Mouse (Mus musculus): ENCODE measurements at regions not wholly inside any gene's neighbourhood (a gene's known extent, or its start where the extent isn't known, plus 50 kb on each side); places are given as distances from the start of the nearest gene placed in this dataset.
"Not testable (repeated sequence)": the region's sequence is repeated elsewhere in the genome, so short reads cannot be mapped to it uniquely, and the experiment has no call there.

DNA sequence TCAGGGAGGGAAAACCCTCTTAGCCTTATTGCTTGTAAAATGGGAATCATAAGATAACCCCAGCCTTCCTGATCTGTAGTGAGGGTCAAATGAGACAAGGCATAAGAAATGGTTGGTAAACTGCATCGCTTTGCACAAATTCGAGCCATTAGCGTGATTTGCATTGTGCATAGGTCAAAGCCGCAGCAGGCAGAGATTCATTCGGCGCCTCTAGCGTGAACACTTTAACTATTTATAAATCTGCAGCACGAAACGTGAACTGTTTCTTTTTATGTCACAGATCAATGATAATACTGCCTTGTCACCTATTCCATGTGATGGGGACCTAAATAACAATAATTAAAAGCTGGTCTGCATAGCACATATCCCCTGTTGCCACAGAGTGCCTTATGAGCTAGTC lies 354.9 kb downstream of the Lrig3 start:
- no peak for ATAC-seq
- no peak overlapping the region for H3K4me2 ChIP-seq (ENCODE audit: low read depth, low read length)

DNA sequence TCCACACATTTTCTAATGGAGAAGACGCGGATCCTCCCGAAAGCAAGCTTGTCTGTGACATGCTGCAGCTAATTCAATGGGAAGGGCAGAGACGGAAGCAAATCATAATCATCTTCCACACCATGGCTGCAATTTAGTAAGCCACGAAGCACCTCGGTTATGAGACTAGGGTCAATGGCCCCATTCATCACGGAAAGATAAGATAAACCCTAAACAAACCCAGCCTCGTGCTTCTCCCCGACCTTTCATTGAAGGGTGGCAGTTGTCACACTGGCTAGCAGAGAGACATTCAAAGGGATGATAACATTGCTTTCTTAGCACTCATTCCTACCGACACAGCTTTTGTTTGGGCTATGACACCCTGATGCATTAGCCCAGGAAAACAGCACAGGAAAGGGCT lies 353.8 kb downstream of the Lrig3 start:
- no peak overlapping the region for H3K4me3 ChIP-seq (ENCODE audit: low read length)
- 37% methylated on average over 10 of the region's 10 CpGs for WGBS
- H3K4me1 ChIP-seq (ENCODE audit: control insufficient read depth, insufficient read depth, low read length), result no peaks in the 10 kb centered on the region
- H3K4me2 ChIP-seq (ENCODE audit: low read depth, low read length), result peak overlapping the region; percentile 15; the same call in 1 of the 2 replicates
- 0 out of 2 replicates have a peak, but pooled peaks cover 2% of the 10 kb centered on the region for H3K27me3 ChIP-seq (replicated peaks; ENCODE audit: control insufficient read depth, insufficient read depth, low read length)
- no peaks in the 10 kb centered on the region for H3K36me3 ChIP-seq (ENCODE audit: control insufficient read depth, insufficient read depth, low read length)
- no peak overlapping the region for H3K27ac ChIP-seq (ENCODE audit: low read length)
- no peak overlapping the region for H3K9ac ChIP-seq (ENCODE audit: low read depth, low read length)
- ATAC-seq, result peak; percentile 72
- no peaks in the 10 kb centered on the region for H3K9me3 ChIP-seq (ENCODE audit: control insufficient read depth, low read length)

More for the DNA sequence above, 354.9 kb downstream of the Lrig3 start:
- Histone ChIP-seq H3K4me1 (ENCODE audit: control insufficient read depth, insufficient read depth, low read length) (no peaks in the 10 kb centered on the region), H3K9me3 (ENCODE audit: control insufficient read depth, low read length) (no peaks in the 10 kb centered on the region), H3K36me3 (ENCODE audit: control insufficient read depth, insufficient read depth, low read length) (no peaks in the 10 kb centered on the region), H3K27me3 (replicated peaks; ENCODE audit: control insufficient read depth, insufficient read depth, low read length) (0 out of 2 replicates have a peak, but pooled peaks cover 2% of the 10 kb centered on the region), H3K27ac (ENCODE audit: low read length) (no peak overlapping the region), H3K4me3 (ENCODE audit: low read length) (no peak overlapping the region), H3K9ac (ENCODE audit: low read depth, low read length) (no peak overlapping the region)
- 78% methylated on average over 9 of the region's 9 CpGs for WGBS

DNA sequence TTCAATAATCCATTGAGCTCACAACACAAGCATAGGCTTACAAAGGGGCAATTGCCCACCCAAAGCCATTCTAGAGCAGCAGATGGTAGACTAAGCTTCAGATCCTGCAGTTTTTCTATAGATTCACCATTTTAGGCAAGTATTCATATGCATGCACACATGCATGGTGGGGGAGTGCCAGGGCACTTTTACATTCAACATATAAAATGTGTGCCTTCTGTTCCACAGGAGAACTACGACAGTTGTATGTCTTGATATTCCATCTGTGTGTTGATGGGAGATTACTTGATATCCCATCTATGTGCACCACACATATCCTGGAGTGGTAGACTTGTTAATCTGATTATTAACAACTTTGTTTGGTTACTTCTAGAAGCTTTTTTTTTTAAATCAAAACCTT lies 334.0 kb downstream of the Lrig3 start:
- 86% methylated on average over 1 of the region's 1 CpGs for WGBS

DNA sequence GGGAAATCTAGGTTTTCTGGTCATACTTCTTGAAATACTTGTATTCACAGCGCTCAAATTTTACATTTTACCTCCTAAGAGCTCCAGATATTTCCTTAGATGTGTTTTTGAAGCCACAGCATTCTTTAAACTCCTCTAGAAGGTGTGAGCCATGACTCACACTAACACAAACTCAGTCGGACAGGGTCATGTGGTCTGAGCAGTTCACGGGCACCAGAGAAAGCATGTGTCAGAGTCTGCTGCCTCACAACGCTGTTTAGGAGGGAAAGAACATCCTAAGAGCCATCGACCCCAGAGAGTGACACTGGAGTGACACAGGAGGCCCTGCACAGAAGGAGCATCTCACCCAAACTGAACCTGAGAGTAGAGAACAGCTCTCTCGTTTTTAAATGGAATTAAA lies 332.2 kb downstream of the Lrig3 start:
- Histone ChIP-seq H3K9me3 (ENCODE audit: control insufficient read depth, low read length) (no peaks in the 10 kb centered on the region), H3K36me3 (ENCODE audit: control insufficient read depth, insufficient read depth, low read length) (no peaks in the 10 kb centered on the region), H3K9ac (ENCODE audit: low read depth, low read length) (no peak overlapping the region), H3K4me1 (ENCODE audit: control insufficient read depth, insufficient read depth, low read length) (no peaks in the 10 kb centered on the region), H3K4me2 (ENCODE audit: low read depth, low read length) (no peak overlapping the region), H3K27me3 (replicated peaks; ENCODE audit: control insufficient read depth, insufficient read depth, low read length) (no peaks in the 10 kb centered on the region), H3K4me3 (ENCODE audit: low read length) (no peak overlapping the region), H3K27ac (ENCODE audit: low read length) (no peak overlapping the region)
- no peak for ATAC-seq
- WGBS, result 67% methylated on average over 6 of the region's 6 CpGs

More for the DNA sequence above, 334.0 kb downstream of the Lrig3 start:
- no peaks in the 10 kb centered on the region for H3K27me3 ChIP-seq (replicated peaks; ENCODE audit: control insufficient read depth, insufficient read depth, low read length)
- no peaks in the 10 kb centered on the region for H3K9me3 ChIP-seq (ENCODE audit: control insufficient read depth, low read length)
- H3K9ac ChIP-seq (ENCODE audit: low read depth, low read length), result no peak overlapping the region
- no peak overlapping the region for H3K4me3 ChIP-seq (ENCODE audit: low read length)
- H3K4me1 ChIP-seq (ENCODE audit: control insufficient read depth, insufficient read depth, low read length), result no peaks in the 10 kb centered on the region
- no peaks in the 10 kb centered on the region for H3K36me3 ChIP-seq (ENCODE audit: control insufficient read depth, insufficient read depth, low read length)
- no peak overlapping the region for H3K4me2 ChIP-seq (ENCODE audit: low read depth, low read length)
- no peak for ATAC-seq
- H3K27ac ChIP-seq (ENCODE audit: low read length), result no peak overlapping the region

DNA sequence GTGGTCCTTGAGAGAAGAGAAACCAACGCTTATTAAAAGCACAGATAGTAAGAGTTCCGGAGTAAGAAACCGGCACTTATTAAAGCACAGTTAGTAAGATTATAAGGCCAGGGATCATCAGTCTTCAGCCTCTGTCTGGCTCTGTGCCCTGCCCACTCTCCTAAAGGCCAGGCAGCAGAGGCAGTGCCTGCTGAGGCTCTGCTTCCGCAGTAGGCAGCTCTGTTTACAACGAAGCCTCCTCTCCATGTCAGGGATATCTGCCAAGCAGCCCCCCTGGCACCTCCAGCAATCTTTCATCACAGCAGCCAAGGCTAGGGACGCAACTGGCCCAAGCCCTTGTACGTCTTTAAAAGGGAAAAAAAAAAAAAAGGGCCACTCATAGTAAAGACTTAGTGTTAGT lies 329.9 kb downstream of the Lrig3 start:
- no peaks in the 10 kb centered on the region for H3K9me3 ChIP-seq (ENCODE audit: control insufficient read depth, low read length)
- no peaks in the 10 kb centered on the region for H3K4me1 ChIP-seq (ENCODE audit: control insufficient read depth, insufficient read depth, low read length)
- H3K9ac ChIP-seq (ENCODE audit: low read depth, low read length), result no peak overlapping the region
- ATAC-seq, result no peak
- H3K4me3 ChIP-seq (ENCODE audit: low read length), result no peak overlapping the region
- H3K27me3 ChIP-seq (replicated peaks; ENCODE audit: control insufficient read depth, insufficient read depth, low read length), result no peaks in the 10 kb centered on the region
- 54% methylated on average over 7 of the region's 7 CpGs for WGBS
- no peak overlapping the region for H3K27ac ChIP-seq (ENCODE audit: low read length)
- H3K36me3 ChIP-seq (ENCODE audit: control insufficient read depth, insufficient read depth, low read length), result no peaks in the 10 kb centered on the region
- no peak overlapping the region for H3K4me2 ChIP-seq (ENCODE audit: low read depth, low read length)

DNA sequence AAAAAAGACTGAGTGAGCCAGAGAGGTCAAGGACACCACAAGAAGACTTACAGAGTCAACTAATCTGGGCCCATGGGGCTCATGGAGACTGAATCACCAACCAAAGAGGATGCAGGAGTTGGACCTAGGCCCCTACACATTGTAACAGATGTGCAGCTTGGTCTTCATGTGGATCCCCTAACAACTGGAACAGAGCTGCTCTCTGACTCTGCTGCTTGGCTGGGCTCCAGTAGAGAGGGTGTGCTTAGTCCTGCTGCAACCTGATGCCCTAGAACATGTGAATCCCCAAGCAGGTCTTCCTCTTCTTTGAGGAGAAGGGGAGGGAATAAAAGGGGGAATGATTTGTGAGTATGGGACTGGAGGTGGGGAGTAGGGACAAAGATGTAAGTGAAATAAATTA lies 325.8 kb downstream of the Lrig3 start:
- Histone ChIP-seq H3K27me3 (replicated peaks; ENCODE audit: control insufficient read depth, insufficient read depth, low read length) (no peaks in the 10 kb centered on the region), H3K27ac (ENCODE audit: low read length) (no peak overlapping the region), H3K9me3 (ENCODE audit: control insufficient read depth, low read length) (no peaks in the 10 kb centered on the region), H3K4me2 (ENCODE audit: low read depth, low read length) (no peak overlapping the region), H3K4me1 (ENCODE audit: control insufficient read depth, insufficient read depth, low read length) (no peaks in the 10 kb centered on the region), H3K9ac (ENCODE audit: low read depth, low read length) (no peak overlapping the region), H3K36me3 (ENCODE audit: control insufficient read depth, insufficient read depth, low read length) (no peaks in the 10 kb centered on the region), H3K4me3 (ENCODE audit: low read length) (no peak overlapping the region)
- ATAC-seq, result no peak

DNA sequence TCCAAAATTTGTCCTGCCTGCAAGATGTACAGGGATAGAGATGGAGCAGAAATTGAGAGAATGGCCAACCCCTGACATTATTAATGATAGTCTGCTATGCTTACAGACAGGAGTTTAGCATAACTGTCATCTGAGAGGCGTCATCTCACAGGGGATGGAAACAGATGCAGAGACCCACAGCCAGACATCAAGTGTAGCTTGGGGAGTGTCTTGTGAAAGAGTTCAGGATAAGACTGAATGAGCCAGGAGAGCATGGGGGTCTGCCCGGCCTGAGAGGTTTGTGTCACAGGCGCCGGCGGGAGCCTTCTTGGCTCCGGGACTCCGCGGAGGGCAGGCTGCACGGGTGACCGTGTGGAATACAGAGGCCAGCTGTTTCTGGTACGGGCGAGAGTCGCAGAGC lies 319.1 kb downstream of the Lrig3 start:
- not testable (repeated sequence) for H3K36me3 ChIP-seq (ENCODE audit: control insufficient read depth, insufficient read depth, low read length); ATAC-seq; H3K27ac ChIP-seq (ENCODE audit: low read length); H3K27me3 ChIP-seq (replicated peaks; ENCODE audit: control insufficient read depth, insufficient read depth, low read length); H3K4me3 ChIP-seq (ENCODE audit: low read length); H3K9ac ChIP-seq (ENCODE audit: low read depth, low read length); H3K4me2 ChIP-seq (ENCODE audit: low read depth, low read length); H3K4me1 ChIP-seq (ENCODE audit: control insufficient read depth, insufficient read depth, low read length); H3K9me3 ChIP-seq (ENCODE audit: control insufficient read depth, low read length)
- WGBS, result 92% methylated on average over 7 of the region's 13 CpGs

DNA sequence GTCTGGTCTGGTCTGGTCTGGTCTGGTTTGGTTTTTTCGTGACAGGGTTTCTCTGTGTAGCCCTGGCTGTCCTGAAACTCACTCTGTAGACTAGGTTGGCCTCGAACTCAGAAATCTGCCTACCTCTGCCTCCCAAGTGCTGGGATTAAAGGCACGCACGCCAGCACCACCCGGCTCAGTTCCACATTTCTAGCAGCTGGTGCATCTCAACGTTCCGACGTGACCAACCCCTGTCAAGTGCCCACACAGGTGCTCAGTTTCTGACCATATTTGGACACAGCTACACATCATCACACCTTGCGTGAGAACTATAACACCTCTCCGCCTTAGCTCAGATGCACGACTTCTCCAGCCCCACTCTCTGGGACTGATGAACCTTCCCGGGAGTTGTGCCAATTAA lies 304.4 kb downstream of the Lrig3 start:
- H3K4me1 ChIP-seq (ENCODE audit: control insufficient read depth, insufficient read depth, low read length), result no peaks in the 10 kb centered on the region
- WGBS, result 90% methylated on average over 12 of the region's 12 CpGs
- H3K36me3 ChIP-seq (ENCODE audit: control insufficient read depth, insufficient read depth, low read length), result no peaks in the 10 kb centered on the region
- no peak overlapping the region for H3K4me2 ChIP-seq (ENCODE audit: low read depth, low read length)
- H3K27me3 ChIP-seq (replicated peaks; ENCODE audit: control insufficient read depth, insufficient read depth, low read length), result no peaks in the 10 kb centered on the region
- H3K9ac ChIP-seq (ENCODE audit: low read depth, low read length), result no peak overlapping the region
- H3K9me3 ChIP-seq (ENCODE audit: control insufficient read depth, low read length), result peaks cover 3% of the 10 kb centered on the region; the same call in 1 of the 2 replicates
- H3K4me3 ChIP-seq (ENCODE audit: low read length), result no peak overlapping the region
- H3K27ac ChIP-seq (ENCODE audit: low read length), result no peak overlapping the region
- no peak for ATAC-seq

DNA sequence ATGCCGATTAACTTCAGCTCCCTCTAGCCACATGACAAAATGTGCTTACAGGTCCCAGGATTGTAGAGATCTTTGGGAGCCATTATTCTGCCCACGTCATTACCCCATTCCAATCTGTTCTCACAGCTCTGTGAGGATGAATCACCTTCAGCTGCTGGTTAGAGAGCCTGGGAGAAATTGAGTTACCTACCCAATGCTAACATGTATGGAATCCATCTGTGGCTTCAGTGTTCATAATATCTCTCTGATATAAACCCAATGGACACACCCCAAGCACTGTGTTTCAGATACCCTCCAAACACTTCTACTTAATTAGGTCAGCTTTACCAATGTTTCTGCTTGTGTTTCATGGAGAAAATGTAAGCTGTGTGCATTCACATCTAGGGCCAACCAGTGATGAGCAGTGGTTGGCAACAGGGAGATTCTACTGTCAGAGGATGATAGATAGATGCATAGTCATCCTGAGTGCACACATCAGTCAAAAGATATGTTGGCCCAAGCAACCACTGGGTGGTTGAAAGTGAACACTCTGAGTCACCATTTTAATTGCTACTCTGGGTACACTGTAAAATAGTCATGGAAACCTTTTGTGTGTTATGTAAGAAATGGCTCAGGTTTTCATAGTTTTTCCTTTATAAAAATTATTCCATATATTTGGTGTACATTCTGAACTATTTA lies 301.5 kb downstream of the Lrig3 start:
- no peaks in the 10 kb centered on the region for H3K27me3 ChIP-seq (replicated peaks; ENCODE audit: control insufficient read depth, insufficient read depth, low read length)
- no peaks in the 10 kb centered on the region for H3K4me1 ChIP-seq (ENCODE audit: control insufficient read depth, insufficient read depth, low read length)
- 83% methylated on average over 2 of the region's 2 CpGs for WGBS
- peaks cover 3% of the 10 kb centered on the region; the same call in 1 of the 2 replicates for H3K9me3 ChIP-seq (ENCODE audit: control insufficient read depth, low read length)
- no peak overlapping the region for H3K4me2 ChIP-seq (ENCODE audit: low read depth, low read length)
- H3K36me3 ChIP-seq (ENCODE audit: control insufficient read depth, insufficient read depth, low read length), result no peaks in the 10 kb centered on the region
- ATAC-seq, result no peak
- H3K27ac ChIP-seq (ENCODE audit: low read length), result no peak overlapping the region
- no peak overlapping the region for H3K4me3 ChIP-seq (ENCODE audit: low read length)
- no peak overlapping the region for H3K9ac ChIP-seq (ENCODE audit: low read depth, low read length)

DNA sequence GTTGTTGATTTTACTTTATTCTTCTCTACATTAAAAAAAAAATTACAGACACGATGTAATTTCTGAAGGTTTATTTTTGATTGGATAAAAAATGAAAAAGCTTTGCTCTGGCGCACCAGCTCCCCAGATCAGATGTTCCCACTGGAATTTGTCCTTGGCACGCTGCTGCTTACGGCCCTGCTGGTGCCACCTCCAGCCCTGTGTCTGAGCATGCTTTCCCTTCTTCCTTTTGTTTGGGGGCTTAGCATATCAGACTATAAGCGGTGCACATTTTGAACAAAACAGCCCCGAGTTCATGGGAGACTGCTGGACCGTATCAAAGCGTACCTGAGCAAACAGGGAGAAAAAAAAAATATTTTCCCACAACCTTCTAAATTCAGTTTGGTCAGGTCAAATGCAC lies 291.2 kb downstream of the Lrig3 start:
- H3K36me3 ChIP-seq (ENCODE audit: control insufficient read depth, insufficient read depth, low read length), result no peaks in the 10 kb centered on the region
- no peaks in the 10 kb centered on the region for H3K9me3 ChIP-seq (ENCODE audit: control insufficient read depth, low read length)
- H3K9ac ChIP-seq (ENCODE audit: low read depth, low read length), result no peak overlapping the region
- H3K4me3 ChIP-seq (ENCODE audit: low read length), result no peak overlapping the region
- H3K27ac ChIP-seq (ENCODE audit: low read length), result no peak overlapping the region
- H3K4me1 ChIP-seq (ENCODE audit: control insufficient read depth, insufficient read depth, low read length), result no peaks in the 10 kb centered on the region
- ATAC-seq, result no peak
- H3K4me2 ChIP-seq (ENCODE audit: low read depth, low read length), result no peak overlapping the region
- WGBS, result 72% methylated on average over 8 of the region's 8 CpGs
- no peaks in the 10 kb centered on the region for H3K27me3 ChIP-seq (replicated peaks; ENCODE audit: control insufficient read depth, insufficient read depth, low read length)
